Mouse (Mus musculus) olfactory bulb, adult 2 months (tissue): ENCODE measurements around the gene Cep19.

Experiments
- CTCF ChIP-seq: fragments of 200-500 bp; IDR thresholded peaks from 2 replicates; pipeline ENCODE4 v1.5.1; 2012; ENCODE audit warnings: low read depth, mild to moderate bottlenecking, low read length, moderate library complexity; ENCODE audit not compliant: insufficient read depth
- POLR2A ChIP-seq: fragments of 200-500 bp; IDR thresholded peaks from 2 replicates; pipeline ENCODE4 v1.6.1; 2012; ENCODE audit warnings: mild to moderate bottlenecking, low read depth, low read length, moderate library complexity; ENCODE audit not compliant: insufficient read depth

GRCm38 (mm10) chr16:32143766-32144165, 44.2 kb downstream of the Cep19 start:
- TF ChIP-seq POLR2A = no peak
- no peak for TF ChIP-seq CTCF
